Mouse (Mus musculus) cerebellum, postnatal 25 days (tissue): ENCODE measurements at regions not wholly inside any gene's neighbourhood (a gene's known extent, or its start where the extent isn't known, plus 50 kb on each side); places are given as distances from the start of the nearest gene placed in this dataset.
"Not testable (repeated sequence)": the region's sequence is repeated elsewhere in the genome, so short reads cannot be mapped to it uniquely, and the experiment has no call there.

ENCODE experiments used
- DNase-seq, 2 experiments: peaks; one replicate each; pipeline ENCODE4 v3.0.0; 2021; ENCODE audit warnings: mixed read lengths in 2 of 2

GRCm38 (mm10) chr12:18606126-18606525 is 91.8 kb downstream of the 5730507C01Rik start:
- not testable (repeated sequence) for DNase-seq

GRCm38 (mm10) chr12:18609835-18610234 is 95.5 kb downstream of the 5730507C01Rik start:
- peak in 1 of 2 experiments; percentile 2 for DNase-seq

- DNase-seq = not testable (repeated sequence)
Observed at GRCm38 (mm10) chr12:18610581-18610980, 96.3 kb downstream of the 5730507C01Rik start.
